Mouse (Mus musculus) G1E (cell line): Measurements from ENCODE around the gene 1810037I17Rik. TPM values are rescaled to one million over a fixed set of nuclear protein-coding genes. Genes with fewer than 3 reads are reported as not detected.
A peak's percentile ranks its signal among the peaks of the same experiment; 100 is the strongest.

Experiments
- ATAC-seq: 2 replicates; pipeline ENCODE4 v1.8.0; 2016; ENCODE audit warnings: mild to moderate bottlenecking; ENCODE audit not compliant: insufficient number of reproducible peaks, poor library complexity, low FRiP score, severe bottlenecking; ENCODE audit errors: extremely low read depth
- DNase-seq: peaks from one replicate; pipeline ENCODE4 v3.0.0; 2012; ENCODE audit warnings: low spot score
- H3K27me3 ChIP-seq: 2 replicates; pipeline ENCODE4 v1.6.1; 2012; ENCODE audit warnings: mild to moderate bottlenecking, low read length, inconsistent platforms; ENCODE audit not compliant: insufficient read depth
- H3K36me3 ChIP-seq: replicated peaks from 2 replicates; pipeline ENCODE3; 2012; ENCODE audit warnings: mild to moderate bottlenecking, inconsistent platforms
- H3K4me1 ChIP-seq: 2 replicates; pipeline ENCODE4 v1.6.1; 2012; ENCODE audit warnings: low read depth, low read length, inconsistent platforms, mixed read lengths; ENCODE audit not compliant: insufficient read depth
- H3K4me3 ChIP-seq: 2 replicates; pipeline ENCODE4 v1.5.1; 2012; ENCODE audit warnings: low read depth, mild to moderate bottlenecking, inconsistent platforms, low read length, moderate library complexity, mixed read lengths
- H3K9me3 ChIP-seq: replicated peaks from 2 replicates; pipeline ENCODE4 v1.6.1; 2012; ENCODE audit warnings: inconsistent platforms
- CTCF ChIP-seq: IDR thresholded peaks from 2 replicates; pipeline ENCODE4 v1.5.1; 2012; ENCODE audit warnings: low read depth, low read length, inconsistent platforms, mixed read lengths
- GATA1 ChIP-seq: IDR thresholded peaks from 2 replicates; pipeline ENCODE4 v1.6.1; 2012; ENCODE audit warnings: borderline replicate concordance, low read length, inconsistent platforms, mixed read lengths
- GATA2 ChIP-seq: IDR thresholded peaks from 2 replicates; pipeline ENCODE4 v1.6.1; 2012; ENCODE audit warnings: low read depth, low read length, inconsistent platforms, borderline replicate concordance
- POLR2AphosphoS5 ChIP-seq: IDR thresholded peaks from 2 replicates; pipeline ENCODE4 v1.6.1; 2012; ENCODE audit warnings: low read depth, low read length, inconsistent platforms; ENCODE audit not compliant: insufficient replicate concordance
- TAL1 ChIP-seq: conservative IDR thresholded peaks from 2 replicates; pipeline ENCODE4 v1.6.1; 2012; ENCODE audit warnings: low read depth, low read length, inconsistent platforms, mixed read lengths
- polyA plus RNA-seq: library from polyadenylated mRNA; stranded (reverse); fragments of >175 nt; gene quantifications from 2 replicates; pipeline ENCODE4 v1.2.3, GENCODE M21; 2012
- total RNA-seq, 2 experiments: library from RNA; stranded (forward) in 1 of 2; stranded (reverse) in 1 of 2; fragments of 200-1000 nt in 1 of 2; fragments of >200 nt in 1 of 2; fragmentation: Nextera tagmentation in 1 of 2; gene quantifications; 2 replicates each; pipeline ENCODE4 v1.2.3; 2014 to 2017

Gene 1810037I17Rik
- total and polyA plus RNA-seq, 3 experiments, result 52.0 to 120 (median 93.4) TPM

GRCm38 (mm10) chr3:122918672-122919071 lies 5.3 kb upstream of the 1810037I17Rik start:
- Histone ChIP-seq H3K36me3 (peaks cover 3% of the 10 kb centered on the region), H3K4me3 (no peak overlapping the region), H3K4me1 (peaks cover 53% of the 10 kb centered on the region), H3K27me3 (no peaks in the 10 kb centered on the region), H3K9me3 (no peaks in the 10 kb centered on the region)
- DNase-seq, result no peak
- TF ChIP-seq CTCF (no peak), TAL1 (no peak), GATA2 (no peak), POLR2AphosphoS5 (no peak), GATA1 (no peak)
- peak; percentile 37; the same call in 1 of the 2 replicates for ATAC-seq

- H3K9me3 ChIP-seq, result no peaks in the 10 kb centered on the region
- H3K27me3 ChIP-seq, result no peaks in the 10 kb centered on the region
- ATAC-seq (no peak), DNase-seq (no peak)
- H3K4me3 ChIP-seq, result no peak within 1 kb of the TSS
- TF ChIP-seq TAL1, result no peak
- TF ChIP-seq GATA1, result no peak
- no peak for TF ChIP-seq POLR2AphosphoS5
- no peak for TF ChIP-seq CTCF
- TF ChIP-seq GATA2, result no peak
- H3K36me3 ChIP-seq, result peaks cover 3% of the 10 kb centered on the region
- H3K4me1 ChIP-seq, result peaks cover 53% of the 10 kb centered on the region
Observed at GRCm38 (mm10) chr3:122919260-122919659, 4.7 kb upstream of the 1810037I17Rik start, which contains the start of gene Gm10959. Gm10959 (minus strand) TSS chr3:122919360.

GRCm38 (mm10) chr3:122920572-122921435 lies 3.2 kb upstream of the 1810037I17Rik start:
- Histone ChIP-seq H3K27me3 (no peaks in the 10 kb centered on the region), H3K36me3 (peaks cover 3% of the 10 kb centered on the region), H3K4me3 (no peak overlapping the region; the same call in 1 of the 2 replicates), H3K4me1 (peaks cover 42% of the 10 kb centered on the region), H3K9me3 (no peaks in the 10 kb centered on the region)
- ATAC-seq, result no peak
- TF ChIP-seq TAL1, result no peak
- TF ChIP-seq GATA2, result no peak
- no peak for TF ChIP-seq CTCF
- TF ChIP-seq GATA1, result no peak
- TF ChIP-seq POLR2AphosphoS5, result no peak
- no peak for DNase-seq

- ATAC-seq (no peak), DNase-seq (no peak)
- Histone ChIP-seq H3K9me3 (no peaks in the 10 kb centered on the region), H3K4me3 (no peak overlapping the region), H3K36me3 (peaks cover 13% of the 10 kb centered on the region), H3K27me3 (no peaks in the 10 kb centered on the region), H3K4me1 (peaks cover 48% of the 10 kb centered on the region)
- TF ChIP-seq TAL1 (no peak), GATA1 (no peak), CTCF (no peak), GATA2 (no peak), POLR2AphosphoS5 (no peak)
Observed at GRCm38 (mm10) chr3:122921676-122922527, 2.1 kb upstream of the 1810037I17Rik start.

GRCm38 (mm10) chr3:122923147-122923546 lies 856 bp upstream of the 1810037I17Rik start:
- H3K4me1 ChIP-seq, result peaks cover 47% of the 10 kb centered on the region
- peak overlapping the region; percentile 72 for H3K4me3 ChIP-seq
- peaks cover 18% of the 10 kb centered on the region for H3K36me3 ChIP-seq
- ATAC-seq (no peak), DNase-seq (no peak)
- H3K9me3 ChIP-seq, result no peaks in the 10 kb centered on the region
- no peaks in the 10 kb centered on the region for H3K27me3 ChIP-seq
- no peak for TF ChIP-seq POLR2AphosphoS5
- no peak for TF ChIP-seq TAL1
- no peak for TF ChIP-seq GATA2
- no peak for TF ChIP-seq GATA1
- no peak for TF ChIP-seq CTCF
